Mouse (Mus musculus) ZHBTc4 (cell line): ENCODE data around the gene Gm42878.

Experiments
- DNase-seq: peaks from one replicate; pipeline ENCODE4 v3.0.0-alpha.2; 2011; ENCODE audit warnings: low read depth, low spot score

The Gm42878 gene

GRCm38 (mm10) chr5:121544910-121545792 lies at the start of gene Gm42878, which contains the start of gene Adam1a:
TSS of gene Gm42878 (minus strand) at chr5:121545482.
TSS of gene Adam1a (minus strand) at chr5:121545482.
- DNase-seq: peak; percentile 54

GRCm38 (mm10) chr5:121594714-121595313 lies 49.5 kb upstream of the Gm42878 start:
- no peak for DNase-seq

- peak; percentile 96 for DNase-seq
Measured at GRCm38 (mm10) chr5:121593451-121594401, 48.4 kb upstream of the Gm42878 start, which contains the start of gene Aldh2. TSS of gene Aldh2 (minus strand) at chr5:121593824.

DNA sequence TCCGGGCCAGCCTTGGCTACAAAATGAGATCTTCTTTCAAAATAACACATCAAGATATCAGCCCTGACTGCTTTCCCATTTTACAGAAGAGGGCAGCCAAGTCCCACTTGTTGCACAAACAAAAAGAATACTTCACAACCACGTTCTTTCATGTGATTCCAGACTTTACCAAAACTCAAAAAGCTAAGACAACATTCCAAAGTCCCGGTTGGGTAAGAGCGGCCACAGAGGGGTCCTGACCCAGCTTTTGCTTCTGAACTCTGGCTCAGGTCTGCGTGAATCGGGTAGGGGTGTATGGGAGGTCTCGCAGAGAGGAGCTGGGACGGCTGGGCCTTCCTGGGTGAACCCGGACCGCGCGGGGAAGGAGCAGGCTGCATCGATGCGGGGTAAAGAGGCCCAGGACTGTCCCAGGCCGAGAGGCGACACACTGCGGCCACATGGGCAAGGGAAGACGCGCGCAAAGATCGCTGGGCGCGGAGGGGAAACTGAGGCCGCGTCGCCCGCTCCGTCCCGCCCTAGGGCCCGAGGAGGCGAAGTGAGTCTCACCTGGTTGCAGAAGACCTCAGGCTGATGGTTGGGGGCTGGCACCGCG lies 47.6 kb upstream of the Gm42878 start:
- peak; percentile 23 for DNase-seq

- peak; percentile 18 for DNase-seq
Measured at GRCm38 (mm10) chr5:121592064-121592815, 47.0 kb upstream of the Gm42878 start.

GRCm38 (mm10) chr5:121591417-121592063 lies 46.3 kb upstream of the Gm42878 start:
- DNase-seq: no peak

DNA sequence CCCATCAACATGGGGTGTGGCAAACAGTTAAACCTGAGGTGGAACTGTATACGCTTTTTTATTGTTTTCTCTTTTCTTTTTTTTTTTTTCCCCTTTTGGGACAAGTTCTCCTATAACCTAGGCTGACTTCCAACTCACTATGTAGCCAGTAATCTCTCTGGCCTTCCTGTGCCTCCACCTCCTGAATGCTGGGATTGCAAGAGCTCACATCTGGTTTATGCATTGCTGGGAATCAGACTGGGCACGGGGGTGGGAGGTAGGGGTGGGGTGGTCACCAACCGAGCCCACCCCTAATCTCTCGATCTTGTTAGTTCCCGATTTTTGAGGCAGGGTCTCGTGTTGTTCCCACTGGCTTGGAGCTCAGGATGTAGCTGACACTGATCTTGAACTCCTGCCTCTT lies 44.6 kb upstream of the Gm42878 start:
- DNase-seq: no peak

- peak; percentile 34 for DNase-seq
Measured at GRCm38 (mm10) chr5:121586400-121587039, 41.2 kb upstream of the Gm42878 start.

DNA sequence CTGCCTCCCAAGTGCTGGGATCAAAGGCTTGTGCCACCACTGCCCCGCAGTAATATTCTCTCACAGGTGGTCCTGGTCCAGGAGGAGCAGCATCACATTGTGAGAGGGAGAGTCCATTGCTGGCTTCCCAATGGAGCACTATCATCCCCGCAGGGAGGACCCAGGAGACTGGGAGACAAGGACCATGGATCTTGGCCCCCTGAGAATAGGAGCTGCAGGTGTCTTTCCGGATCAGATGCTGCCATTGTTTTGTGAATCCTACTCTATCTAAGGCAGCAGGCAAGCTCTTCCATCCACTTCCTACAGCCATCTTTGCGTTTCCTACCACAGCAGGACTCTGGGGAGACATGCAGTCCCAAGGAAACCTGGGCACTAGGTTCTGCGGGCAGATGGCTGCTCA lies 40.4 kb upstream of the Gm42878 start:
- DNase-seq: no peak

DNA sequence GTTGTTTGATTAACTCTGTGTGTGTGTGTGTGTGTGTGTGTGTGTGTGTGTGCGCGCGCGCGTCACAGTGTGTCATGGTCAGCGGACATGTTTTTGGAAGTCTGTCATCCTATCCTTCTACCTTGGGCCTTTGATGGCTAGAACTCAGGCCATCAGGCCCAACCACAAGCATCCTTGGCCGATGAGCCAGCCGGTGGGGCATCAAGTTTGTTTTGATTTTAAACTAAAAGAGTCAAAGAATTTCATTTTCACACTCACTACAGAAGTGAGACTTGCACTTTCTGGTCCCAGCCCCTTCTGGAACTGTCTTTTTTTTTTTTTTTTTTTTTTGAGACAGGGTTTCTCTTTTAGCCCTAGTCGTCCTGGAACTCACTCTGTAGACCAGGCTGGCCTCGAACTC lies 39.7 kb upstream of the Gm42878 start:
- DNase-seq: no peak

- DNase-seq: peak; percentile 88
Measured at GRCm38 (mm10) chr5:121583765-121584501, 38.7 kb upstream of the Gm42878 start.

- peak; percentile 52 for DNase-seq
Measured at GRCm38 (mm10) chr5:121581945-121582344, 36.7 kb upstream of the Gm42878 start.

GRCm38 (mm10) chr5:121576927-121577488 lies 31.7 kb upstream of the Gm42878 start:
- DNase-seq: no peak

- peak; percentile 57 for DNase-seq
Measured at GRCm38 (mm10) chr5:121575867-121576266, 30.6 kb upstream of the Gm42878 start.

- no peak for DNase-seq
Measured at GRCm38 (mm10) chr5:121574145-121574544, 28.9 kb upstream of the Gm42878 start.

- DNase-seq: no peak
Measured at GRCm38 (mm10) chr5:121570787-121571186, 25.5 kb upstream of the Gm42878 start.

- no peak for DNase-seq
Measured at GRCm38 (mm10) chr5:121569881-121570420, 24.7 kb upstream of the Gm42878 start.

- DNase-seq: no peak
Measured at GRCm38 (mm10) chr5:121566035-121566681, 20.9 kb upstream of the Gm42878 start.
